Mouse (Mus musculus) myocyte (in vitro differentiated cells): ENCODE measurements at regions not wholly inside any gene's neighbourhood (a gene's known extent, or its start where the extent isn't known, plus 50 kb on each side); places are given as distances from the start of the nearest gene placed in this dataset.

Source experiments
- H3K27me3 ChIP-seq: one replicate; pipeline ENCODE4 v1.6.1; 2011; ENCODE audit not compliant: control insufficient read depth, insufficient read depth, insufficient read length
- H3K36me3 ChIP-seq: one replicate; pipeline ENCODE4 v1.6.1; 2011; ENCODE audit not compliant: control insufficient read depth, insufficient read depth
- H3K4me2 ChIP-seq: one replicate; pipeline ENCODE4 v1.6.1; 2011; ENCODE audit warnings: low read depth, control low read depth
- H3K4me3 ChIP-seq: one replicate; pipeline ENCODE4 v1.5.1; 2011; ENCODE audit warnings: mild to moderate bottlenecking, control low read depth, moderate library complexity
- H3K79me2 ChIP-seq: one replicate; pipeline ENCODE4 v1.6.1; 2011; ENCODE audit not compliant: control insufficient read depth, insufficient read depth
- H3ac ChIP-seq: one replicate; pipeline ENCODE4 v1.6.1; 2011; ENCODE audit not compliant: control insufficient read depth, insufficient read length
- CEBPB ChIP-seq: IDR thresholded peaks from 2 replicates; pipeline ENCODE4 v1.6.1; 2011; ENCODE audit warnings: mild to moderate bottlenecking, moderate library complexity; ENCODE audit not compliant: poor library complexity, insufficient read depth, severe bottlenecking
- E2F4 ChIP-seq: IDR thresholded peaks from one replicate; pipeline ENCODE4 v1.6.1; 2011; ENCODE audit warnings: mild to moderate bottlenecking, control low read depth, moderate library complexity; ENCODE audit not compliant: insufficient read depth
- MAX ChIP-seq: IDR thresholded peaks from one replicate; pipeline ENCODE4 v1.6.1; 2011; ENCODE audit warnings: low read depth, mild to moderate bottlenecking, control low read depth
- MYOD1 ChIP-seq, 3 experiments: IDR thresholded peaks; one replicate each; pipeline ENCODE4 v1.6.1; 2011; ENCODE audit warnings: control low read depth in 2 of 3, low read depth in 2 of 3, mild to moderate bottlenecking in 2 of 3, moderate library complexity in 1 of 3; ENCODE audit not compliant: insufficient read length in 2 of 3, control insufficient read depth in 1 of 3
- MYOG ChIP-seq, 3 experiments: IDR thresholded peaks; one replicate each; pipeline ENCODE4 v1.6.1; 2011; ENCODE audit warnings: control low read depth in 2 of 3, low read depth in 2 of 3, mild to moderate bottlenecking in 2 of 3; ENCODE audit not compliant: insufficient read length in 2 of 3, control insufficient read depth in 1 of 3, insufficient read depth in 1 of 3
- POLR2A ChIP-seq: IDR thresholded peaks from one replicate; pipeline ENCODE4 v1.6.1; 2011; ENCODE audit warnings: low read depth, mild to moderate bottlenecking, control low read depth, moderate library complexity; ENCODE audit not compliant: insufficient read length
- POLR2AphosphoS2 ChIP-seq: IDR thresholded peaks from one replicate; pipeline ENCODE4 v1.6.1; 2011; ENCODE audit warnings: low read depth, control low read depth; ENCODE audit not compliant: insufficient read length
- REST ChIP-seq: IDR thresholded peaks from one replicate; pipeline ENCODE4 v1.6.1; 2011; ENCODE audit warnings: mild to moderate bottlenecking, control low read depth, moderate library complexity; ENCODE audit not compliant: insufficient read depth, insufficient read length
- SRF ChIP-seq: IDR thresholded peaks from one replicate; pipeline ENCODE4 v1.6.1; 2011; ENCODE audit warnings: low read depth; ENCODE audit not compliant: control insufficient read depth, insufficient read length
- TCF12 ChIP-seq: IDR thresholded peaks from one replicate; pipeline ENCODE4 v1.6.1; 2011; ENCODE audit warnings: mild to moderate bottlenecking, control low read depth; ENCODE audit not compliant: poor library complexity, insufficient read depth, severe bottlenecking
- TCF3 ChIP-seq: IDR thresholded peaks from one replicate; pipeline ENCODE4 v1.6.1; 2011; ENCODE audit warnings: low read depth, control low read depth; ENCODE audit not compliant: insufficient read length
- USF1 ChIP-seq: IDR thresholded peaks from one replicate; pipeline ENCODE4 v1.6.1; 2011; ENCODE audit warnings: low read depth, mild to moderate bottlenecking, control low read depth, moderate library complexity

GRCm38 (mm10) chr7:73607450-73608005 lies 65.9 kb upstream of the Chd2 start:
- Histone ChIP-seq H3ac (no peak overlapping the region), H3K4me2 (peak overlapping the region; percentile 98), H3K27me3 (no peaks in the 10 kb centered on the region), H3K79me2 (no peaks in the 10 kb centered on the region), H3K36me3 (no peaks in the 10 kb centered on the region), H3K4me3 (peak overlapping the region; percentile 31)
- no peak for TF ChIP-seq POLR2AphosphoS2
- TF ChIP-seq CEBPB, result no peak
- TF ChIP-seq TCF12, result no peak
- no peak for TF ChIP-seq TCF3
- no peak for TF ChIP-seq MYOG (IDR thresholded peaks at IDR 0.05; ENCODE audit: control insufficient read depth in 1 of 3, insufficient read depth in 1 of 3, insufficient read length in 2 of 3, low read depth in 2 of 3)
- TF ChIP-seq POLR2A, result no peak
- no peak for TF ChIP-seq MAX
- no peak for TF ChIP-seq USF1
- no peak for TF ChIP-seq MYOD1 (IDR thresholded peaks at IDR 0.05; ENCODE audit: control insufficient read depth in 1 of 3, insufficient read length in 2 of 3, low read depth in 2 of 3)
- no peak for TF ChIP-seq E2F4
- TF ChIP-seq SRF, result no peak
- TF ChIP-seq REST, result no peak

DNA sequence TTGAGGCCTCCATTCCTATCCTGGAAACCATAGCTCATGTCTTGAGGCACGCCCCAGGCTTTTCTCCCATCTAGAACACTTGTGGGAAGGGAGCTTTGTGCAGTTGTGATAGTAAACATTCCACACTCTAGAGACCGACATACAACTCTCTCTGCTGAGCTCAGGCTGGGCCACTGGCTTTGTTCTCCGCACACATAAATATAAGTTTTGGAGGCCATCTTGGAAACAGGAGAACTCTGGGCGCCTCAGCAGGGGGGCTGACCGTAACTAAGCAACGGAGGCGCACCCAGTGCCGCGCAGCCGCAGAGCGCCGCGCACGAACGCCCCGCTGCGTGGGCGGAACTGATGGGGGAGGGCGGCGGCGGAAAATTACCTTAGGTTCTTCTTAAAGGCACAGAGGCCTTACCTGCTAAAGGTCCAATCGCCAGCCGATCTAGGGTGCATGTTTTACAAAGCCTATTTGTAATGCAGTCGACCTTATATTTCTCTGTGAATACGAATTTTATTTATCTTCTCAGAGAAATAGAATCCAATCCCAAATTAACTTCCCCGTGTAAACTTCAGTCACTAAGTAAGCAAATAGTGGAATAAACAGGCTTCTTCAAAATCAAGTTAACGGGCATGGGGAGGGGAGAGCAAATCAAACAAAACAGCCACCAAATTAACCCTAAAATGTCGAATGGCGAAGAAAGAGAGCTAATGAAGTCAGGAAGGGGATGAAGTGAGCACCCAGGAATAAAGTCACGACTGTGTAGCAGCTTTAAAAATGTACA lies 65.2 kb upstream of the Chd2 start:
- no peaks in the 10 kb centered on the region for H3K27me3 ChIP-seq
- TF ChIP-seq MYOG (IDR thresholded peaks at IDR 0.05; ENCODE audit: control insufficient read depth in 1 of 3, insufficient read depth in 1 of 3, insufficient read length in 2 of 3, low read depth in 2 of 3) (no peak), USF1 (no peak), SRF (no peak), TCF3 (no peak), E2F4 (no peak), POLR2A (no peak), MAX (no peak), TCF12 (no peak), CEBPB (no peak), MYOD1 (IDR thresholded peaks at IDR 0.05; ENCODE audit: control insufficient read depth in 1 of 3, insufficient read length in 2 of 3, low read depth in 2 of 3) (no peak), REST (no peak), POLR2AphosphoS2 (no peak)
- no peaks in the 10 kb centered on the region for H3K79me2 ChIP-seq
- no peak overlapping the region for H3ac ChIP-seq
- peak overlapping the region; percentile 98 for H3K4me2 ChIP-seq
- no peaks in the 10 kb centered on the region for H3K36me3 ChIP-seq
- peak overlapping the region; percentile 31 for H3K4me3 ChIP-seq

DNA sequence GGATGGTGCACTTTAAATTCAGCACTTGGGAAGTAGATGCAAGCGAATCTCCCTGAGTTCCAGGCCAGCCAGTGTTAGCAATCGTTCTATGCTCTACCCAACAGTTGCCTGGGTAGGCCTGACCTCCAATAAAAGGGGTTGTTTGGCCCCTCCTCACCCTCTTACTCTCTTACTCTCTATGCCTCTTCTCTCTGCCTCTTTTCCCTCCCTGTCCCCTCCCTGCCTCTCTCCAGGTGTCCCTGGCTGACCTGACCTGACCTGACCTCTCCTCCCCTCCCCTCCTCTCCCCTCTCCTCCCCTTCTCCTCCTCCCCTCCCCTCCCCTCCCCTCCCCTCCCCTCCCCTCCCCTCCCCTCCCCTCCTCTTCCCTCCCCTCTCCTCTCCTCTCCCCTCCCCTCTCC lies 63.0 kb upstream of the Chd2 start:
- TF ChIP-seq POLR2AphosphoS2 (no peak), REST (no peak), TCF3 (no peak), TCF12 (no peak), MYOG (IDR thresholded peaks at IDR 0.05; ENCODE audit: control insufficient read depth in 1 of 3, insufficient read depth in 1 of 3, insufficient read length in 2 of 3, low read depth in 2 of 3) (no peak), CEBPB (no peak)
- Histone ChIP-seq H3ac (no peak overlapping the region), H3K4me3 (no peak overlapping the region), H3K79me2 (no peaks in the 10 kb centered on the region), H3K4me2 (no peak overlapping the region), H3K27me3 (no peaks in the 10 kb centered on the region), H3K36me3 (no peaks in the 10 kb centered on the region)

- H3K36me3 ChIP-seq, result no peaks in the 10 kb centered on the region
- no peak overlapping the region for H3K4me3 ChIP-seq
- H3K4me2 ChIP-seq, result no peak overlapping the region
- H3ac ChIP-seq, result no peak overlapping the region
- H3K27me3 ChIP-seq, result no peaks in the 10 kb centered on the region
- no peaks in the 10 kb centered on the region for H3K79me2 ChIP-seq
- no peak for TF ChIP-seq SRF
- TF ChIP-seq TCF3, result no peak
- no peak for TF ChIP-seq MAX
- TF ChIP-seq CEBPB, result no peak
- no peak for TF ChIP-seq MYOD1 (IDR thresholded peaks at IDR 0.05; ENCODE audit: control insufficient read depth in 1 of 3, insufficient read length in 2 of 3, low read depth in 2 of 3)
- TF ChIP-seq REST, result no peak
- TF ChIP-seq USF1, result no peak
- TF ChIP-seq MYOG (IDR thresholded peaks at IDR 0.05; ENCODE audit: control insufficient read depth in 1 of 3, insufficient read depth in 1 of 3, insufficient read length in 2 of 3, low read depth in 2 of 3), result no peak
- TF ChIP-seq POLR2AphosphoS2, result no peak
These were observed 61.4 kb upstream of the Chd2 start for GRCm38 (mm10) chr7:73602815-73603551.
